Mouse (Mus musculus): ENCODE measurements around the gene Olfr434. TPM values are rescaled to one million over a fixed set of nuclear protein-coding genes. Genes with fewer than 3 reads are reported as not detected.

Olfr434 gene
- total RNA-seq, 2 experiments from 2014 or later: not detected

Other genes with a start within 250 kb of the Olfr434 start
- gene Olfr441, start 106.7 kb upstream of the Olfr434 start, total RNA-seq (2021): not detected
- gene Olfr237-ps1, start 66.5 kb upstream of the Olfr434 start, total RNA-seq (2021): not detected
- gene Olfr437, start 49.7 kb upstream of the Olfr434 start, total RNA-seq (2021): not detected
- gene Olfr13, start 40.9 kb upstream of the Olfr434 start, total RNA-seq (2021): not detected
- gene Olfr435, start 15.9 kb upstream of the Olfr434 start, total RNA-seq (2021): not detected
- gene Olfr47, start 18.5 kb downstream of the Olfr434 start, total RNA-seq (2021): not detected
- gene Arhgef5, start 52.6 kb downstream of the Olfr434 start, total RNA-seq (2021): 1 to 10 TPM; 5.5 to 9.3 TPM
- gene Nobox, start 96.5 kb downstream of the Olfr434 start, total RNA-seq (2021): not detected